Mouse (Mus musculus): ENCODE measurements around the gene Map3k5. TPM values are rescaled to one million over a fixed set of nuclear protein-coding genes. Genes with fewer than 3 reads are reported as not detected.

The Map3k5 gene
- polyA plus RNA-seq, 1 experiment from 2014 or later = 1.9 TPM

GRCm38 (mm10) chr10:20087841-20088240, 153.6 kb downstream of the Map3k5 start:
- 71% methylated on average over 2 of the region's 2 CpGs for WGBS
- no peak overlapping the region for H3K4me2 ChIP-seq (ENCODE audit: low read depth, low read length)

GRCm38 (mm10) chr10:20089026-20089425, 154.8 kb downstream of the Map3k5 start:
- H3K36me3 ChIP-seq (ENCODE audit: control insufficient read depth, insufficient read depth, low read length) = no peaks in the 10 kb centered on the region
- no peaks in the 10 kb centered on the region for H3K4me1 ChIP-seq (ENCODE audit: control insufficient read depth, insufficient read depth, low read length)
- H3K9me3 ChIP-seq (ENCODE audit: control insufficient read depth, low read length) = no peaks in the 10 kb centered on the region
- H3K9ac ChIP-seq (replicated peaks; ENCODE audit: low read depth, low read length) = no peak overlapping the region
- no peaks in the 10 kb centered on the region for H3K27me3 ChIP-seq (ENCODE audit: control insufficient read depth, insufficient read depth, low read length)
- H3K4me2 ChIP-seq (ENCODE audit: low read depth, low read length) = no peak overlapping the region
- no peak overlapping the region for H3K27ac ChIP-seq (ENCODE audit: low read depth, low read length)
- ATAC-seq (ENCODE audit: low read depth) = no peak
- WGBS = 38% methylated on average over 3 of the region's 3 CpGs
- H3K4me3 ChIP-seq (ENCODE audit: low read depth, low read length) = no peak overlapping the region

More at GRCm38 (mm10) chr10:20087841-20088240, 153.6 kb downstream of the Map3k5 start:
- no peak for ATAC-seq (ENCODE audit: low read depth)
- no peaks in the 10 kb centered on the region for H3K36me3 ChIP-seq (ENCODE audit: control insufficient read depth, insufficient read depth, low read length)
- H3K27me3 ChIP-seq (ENCODE audit: control insufficient read depth, insufficient read depth, low read length) = no peaks in the 10 kb centered on the region
- no peaks in the 10 kb centered on the region for H3K9me3 ChIP-seq (ENCODE audit: control insufficient read depth, low read length)
- H3K4me3 ChIP-seq (ENCODE audit: low read depth, low read length) = no peak overlapping the region
- H3K9ac ChIP-seq (replicated peaks; ENCODE audit: low read depth, low read length) = no peak overlapping the region
- H3K27ac ChIP-seq (ENCODE audit: low read depth, low read length) = no peak overlapping the region
- H3K4me1 ChIP-seq (ENCODE audit: control insufficient read depth, insufficient read depth, low read length) = no peaks in the 10 kb centered on the region

- Histone ChIP-seq H3K9ac (replicated peaks; ENCODE audit: low read depth, low read length) (no peak overlapping the region), H3K4me3 (ENCODE audit: low read depth, low read length) (no peak overlapping the region), H3K4me2 (ENCODE audit: low read depth, low read length) (no peak overlapping the region), H3K4me1 (ENCODE audit: control insufficient read depth, insufficient read depth, low read length) (no peaks in the 10 kb centered on the region), H3K27ac (ENCODE audit: low read depth, low read length) (no peak overlapping the region), H3K27me3 (ENCODE audit: control insufficient read depth, insufficient read depth, low read length) (no peaks in the 10 kb centered on the region), H3K36me3 (ENCODE audit: control insufficient read depth, insufficient read depth, low read length) (no peaks in the 10 kb centered on the region), H3K9me3 (ENCODE audit: control insufficient read depth, low read length) (no peaks in the 10 kb centered on the region)
- no peak for ATAC-seq (ENCODE audit: low read depth)
- WGBS = 96% methylated on average over 11 of the region's 11 CpGs
Measured at GRCm38 (mm10) chr10:20090171-20090570, 155.9 kb downstream of the Map3k5 start.

GRCm38 (mm10) chr10:20091416-20091815, 157.1 kb downstream of the Map3k5 start:
- no peak overlapping the region for H3K9ac ChIP-seq (replicated peaks; ENCODE audit: low read depth, low read length)
- no peaks in the 10 kb centered on the region for H3K27me3 ChIP-seq (ENCODE audit: control insufficient read depth, insufficient read depth, low read length)
- H3K4me1 ChIP-seq (ENCODE audit: control insufficient read depth, insufficient read depth, low read length) = no peaks in the 10 kb centered on the region
- no peaks in the 10 kb centered on the region for H3K36me3 ChIP-seq (ENCODE audit: control insufficient read depth, insufficient read depth, low read length)
- H3K4me3 ChIP-seq (ENCODE audit: low read depth, low read length) = no peak overlapping the region
- 95% methylated on average over 2 of the region's 2 CpGs for WGBS
- ATAC-seq (ENCODE audit: low read depth) = no peak
- no peak overlapping the region for H3K27ac ChIP-seq (ENCODE audit: low read depth, low read length)
- no peaks in the 10 kb centered on the region for H3K9me3 ChIP-seq (ENCODE audit: control insufficient read depth, low read length)
- no peak overlapping the region for H3K4me2 ChIP-seq (ENCODE audit: low read depth, low read length)

- Histone ChIP-seq H3K4me1 (ENCODE audit: control insufficient read depth, insufficient read depth, low read length) (no peaks in the 10 kb centered on the region), H3K9ac (replicated peaks; ENCODE audit: low read depth, low read length) (no peak overlapping the region), H3K4me3 (ENCODE audit: low read depth, low read length) (no peak overlapping the region), H3K27ac (ENCODE audit: low read depth, low read length) (no peak overlapping the region), H3K36me3 (ENCODE audit: control insufficient read depth, insufficient read depth, low read length) (no peaks in the 10 kb centered on the region), H3K9me3 (ENCODE audit: control insufficient read depth, low read length) (no peaks in the 10 kb centered on the region), H3K27me3 (ENCODE audit: control insufficient read depth, insufficient read depth, low read length) (no peaks in the 10 kb centered on the region), H3K4me2 (ENCODE audit: low read depth, low read length) (no peak overlapping the region)
- no peak for ATAC-seq (ENCODE audit: low read depth)
- 86% methylated on average over 3 of the region's 3 CpGs for WGBS
Measured at GRCm38 (mm10) chr10:20092371-20092770, 158.1 kb downstream of the Map3k5 start.

GRCm38 (mm10) chr10:20101456-20101855, 167.2 kb downstream of the Map3k5 start:
- Histone ChIP-seq H3K4me3 (ENCODE audit: low read depth, low read length) (no peak overlapping the region), H3K9me3 (ENCODE audit: control insufficient read depth, low read length) (no peaks in the 10 kb centered on the region), H3K36me3 (ENCODE audit: control insufficient read depth, insufficient read depth, low read length) (no peaks in the 10 kb centered on the region), H3K9ac (replicated peaks; ENCODE audit: low read depth, low read length) (no peak overlapping the region), H3K4me1 (ENCODE audit: control insufficient read depth, insufficient read depth, low read length) (no peaks in the 10 kb centered on the region), H3K27me3 (ENCODE audit: control insufficient read depth, insufficient read depth, low read length) (no peaks in the 10 kb centered on the region), H3K27ac (ENCODE audit: low read depth, low read length) (no peak overlapping the region), H3K4me2 (ENCODE audit: low read depth, low read length) (no peak overlapping the region)
- WGBS = 95% methylated on average over 6 of the region's 6 CpGs
- no peak for ATAC-seq (ENCODE audit: low read depth)

- H3K27me3 ChIP-seq (ENCODE audit: control insufficient read depth, insufficient read depth, low read length) = no peaks in the 10 kb centered on the region
- H3K4me3 ChIP-seq (ENCODE audit: low read depth, low read length) = no peak overlapping the region
- H3K36me3 ChIP-seq (ENCODE audit: control insufficient read depth, insufficient read depth, low read length) = no peaks in the 10 kb centered on the region
- H3K9ac ChIP-seq (replicated peaks; ENCODE audit: low read depth, low read length) = no peak overlapping the region
- WGBS = 71% methylated on average over 8 of the region's 8 CpGs
- no peaks in the 10 kb centered on the region for H3K4me1 ChIP-seq (ENCODE audit: control insufficient read depth, insufficient read depth, low read length)
- H3K9me3 ChIP-seq (ENCODE audit: control insufficient read depth, low read length) = no peaks in the 10 kb centered on the region
- no peak for ATAC-seq (ENCODE audit: low read depth)
- H3K27ac ChIP-seq (ENCODE audit: low read depth, low read length) = no peak overlapping the region
- H3K4me2 ChIP-seq (ENCODE audit: low read depth, low read length) = no peak overlapping the region
Measured at GRCm38 (mm10) chr10:20104271-20104931, 170.1 kb downstream of the Map3k5 start.

GRCm38 (mm10) chr10:20105575-20105974, 171.3 kb downstream of the Map3k5 start:
- 81% methylated on average over 4 of the region's 4 CpGs for WGBS
- H3K4me2 ChIP-seq (ENCODE audit: low read depth, low read length) = no peak overlapping the region
- H3K27ac ChIP-seq (ENCODE audit: low read depth, low read length) = no peak overlapping the region
- no peak for ATAC-seq (ENCODE audit: low read depth)
- H3K27me3 ChIP-seq (ENCODE audit: control insufficient read depth, insufficient read depth, low read length) = no peaks in the 10 kb centered on the region
- H3K4me1 ChIP-seq (ENCODE audit: control insufficient read depth, insufficient read depth, low read length) = no peaks in the 10 kb centered on the region
- H3K9me3 ChIP-seq (ENCODE audit: control insufficient read depth, low read length) = no peaks in the 10 kb centered on the region
- H3K36me3 ChIP-seq (ENCODE audit: control insufficient read depth, insufficient read depth, low read length) = no peaks in the 10 kb centered on the region
- no peak overlapping the region for H3K9ac ChIP-seq (replicated peaks; ENCODE audit: low read depth, low read length)
- no peak overlapping the region for H3K4me3 ChIP-seq (ENCODE audit: low read depth, low read length)

GRCm38 (mm10) chr10:20107031-20107430, 172.8 kb downstream of the Map3k5 start:
- Histone ChIP-seq H3K9ac (replicated peaks; ENCODE audit: low read depth, low read length) (no peak overlapping the region), H3K4me2 (ENCODE audit: low read depth, low read length) (no peak overlapping the region), H3K9me3 (ENCODE audit: control insufficient read depth, low read length) (no peaks in the 10 kb centered on the region), H3K27ac (ENCODE audit: low read depth, low read length) (no peak overlapping the region), H3K27me3 (ENCODE audit: control insufficient read depth, insufficient read depth, low read length) (no peaks in the 10 kb centered on the region), H3K4me3 (ENCODE audit: low read depth, low read length) (no peak overlapping the region), H3K36me3 (ENCODE audit: control insufficient read depth, insufficient read depth, low read length) (no peaks in the 10 kb centered on the region), H3K4me1 (ENCODE audit: control insufficient read depth, insufficient read depth, low read length) (no peaks in the 10 kb centered on the region)
- 94% methylated on average over 14 of the region's 14 CpGs for WGBS
- no peak for ATAC-seq (ENCODE audit: low read depth)
